Mouse (Mus musculus) limb, embryonic 14.5 days (tissue): ENCODE data around the gene Bmp2k. TPM values are rescaled to one million over a fixed set of nuclear protein-coding genes. Genes with fewer than 3 reads are reported as not detected.

Experiments used
- ATAC-seq: fragments of 200-750 bp; cut with Nextera tagmentation; 2 replicates; pipeline ENCODE4 v1.8.0; 2017; ENCODE audit warnings: low read depth, moderate number of reproducible peaks, moderate TSS enrichment; ENCODE audit not compliant: low FRiP score
- DNase-seq: peaks from one replicate; pipeline ENCODE4 v3.0.0-alpha.2; 2015; ENCODE audit warnings: low spot score
- H3K27ac ChIP-seq: fragments of 300-500 bp; sonication (generic); replicated peaks from 2 replicates; pipeline ENCODE4 v1.5.1; 2014; ENCODE audit warnings: low read depth, mild to moderate bottlenecking, low read length, moderate library complexity, mixed read lengths
- H3K27me3 ChIP-seq: fragments of 300-500 bp; sonication (generic); 2 replicates; pipeline ENCODE4 v1.6.1; 2014; ENCODE audit warnings: low read length, mixed read lengths; ENCODE audit not compliant: control insufficient read depth, insufficient read depth
- H3K36me3 ChIP-seq: fragments of 300-500 bp; sonication (generic); 2 replicates; pipeline ENCODE4 v1.6.1; 2014; ENCODE audit warnings: mild to moderate bottlenecking, low read length, moderate library complexity, mixed read lengths; ENCODE audit not compliant: control insufficient read depth, insufficient read depth
- H3K4me1 ChIP-seq: fragments of 300-500 bp; sonication (generic); 2 replicates; pipeline ENCODE4 v1.6.1; 2014; ENCODE audit warnings: antibody characterized with exemption, low read length, mixed read lengths; ENCODE audit not compliant: control insufficient read depth, insufficient read depth
- H3K4me2 ChIP-seq: fragments of 300-500 bp; sonication (generic); replicated peaks from 2 replicates; pipeline ENCODE4 v1.6.1; 2014; ENCODE audit warnings: low read depth, mild to moderate bottlenecking, low read length, moderate library complexity; ENCODE audit not compliant: severe bottlenecking
- H3K4me3 ChIP-seq: fragments of 300-500 bp; sonication (generic); replicated peaks from 2 replicates; pipeline ENCODE4 v1.5.1; 2014; ENCODE audit warnings: low read length
- H3K9ac ChIP-seq: fragments of 300-500 bp; sonication (generic); 2 replicates; pipeline ENCODE4 v1.6.1; 2014; ENCODE audit warnings: mild to moderate bottlenecking, low read depth, low read length, moderate library complexity; ENCODE audit not compliant: severe bottlenecking
- H3K9me3 ChIP-seq: fragments of 300-500 bp; sonication (generic); 2 replicates; pipeline ENCODE4 v1.6.1; 2016; ENCODE audit warnings: low read length; ENCODE audit not compliant: control insufficient read depth
- POLR2A ChIP-seq: fragments of 200-500 bp; IDR thresholded peaks from 2 replicates; pipeline ENCODE4 v1.8.0; 2012; ENCODE audit warnings: inconsistent platforms, mild to moderate bottlenecking, moderate library complexity, borderline replicate concordance; ENCODE audit not compliant: insufficient read depth, insufficient read length; ENCODE audit errors: extremely low read depth
- WGBS: fragments of 180-500 bp; shearing (Covaris S2); extraction: QIAGEN DNeasy Blood & Tissue Kit; methylation state at CpG from one replicate; pipeline ENCODE4 v1.1.7; 2014; 5-methylcytosine and 5-hydroxymethylcytosine counted together
- polyA plus RNA-seq, 2 experiments: library from polyadenylated mRNA; depleted of rRNA in 1 of 2; stranded (reverse) in 1 of 2; unstranded in 1 of 2; fragments of >200 nt; fragmentation: Nextera tagmentation in 1 of 2; extraction: Ambion mirVana in 1 of 2; gene quantifications; 2 replicates each; pipeline versions ENCODE4 v1.2.1 to v1.2.3; 2012 to 2014

Gene Bmp2k
- polyA plus RNA-seq, 2 experiments: 5.1 to 10.1 TPM

GRCm38 (mm10) chr5:97054166-97054565 is 56.7 kb downstream of the Bmp2k start:
- 78% methylated on average over 5 of the region's 5 CpGs for WGBS
- Histone ChIP-seq H3K4me2 (no peak overlapping the region), H3K4me1 (no peaks in the 10 kb centered on the region)

GRCm38 (mm10) chr5:97054801-97055200 is 57.3 kb downstream of the Bmp2k start:
- WGBS: 71% methylated on average over 10 of the region's 10 CpGs
- no peaks in the 10 kb centered on the region for H3K4me1 ChIP-seq
- H3K4me3 ChIP-seq: no peak overlapping the region
- H3K27ac ChIP-seq: no peak overlapping the region
- ATAC-seq (no peak), DNase-seq (no peak)
- H3K9me3 ChIP-seq: no peaks in the 10 kb centered on the region
- H3K9ac ChIP-seq: no peak overlapping the region
- H3K27me3 ChIP-seq: no peaks in the 10 kb centered on the region
- H3K4me2 ChIP-seq: no peak overlapping the region
- no peak for TF ChIP-seq POLR2A
- H3K36me3 ChIP-seq: peaks cover 14% of the 10 kb centered on the region; the same call in 1 of the 2 replicates

More at GRCm38 (mm10) chr5:97054166-97054565, 56.7 kb downstream of the Bmp2k start:
- H3K27ac ChIP-seq: no peak overlapping the region
- no peaks in the 10 kb centered on the region for H3K27me3 ChIP-seq
- H3K4me3 ChIP-seq: no peak overlapping the region
- H3K9me3 ChIP-seq: no peaks in the 10 kb centered on the region
- no peak for ATAC-seq
- TF ChIP-seq POLR2A: no peak
- no peak overlapping the region for H3K9ac ChIP-seq
- no peak for DNase-seq
- peaks cover 14% of the 10 kb centered on the region; the same call in 1 of the 2 replicates for H3K36me3 ChIP-seq

- no peak for TF ChIP-seq POLR2A
- 0 out of 2 replicates have a peak, but pooled peaks have one; percentile 57 for ATAC-seq
- WGBS: 2% methylated on average over 1 of the region's 1 CpGs
- Histone ChIP-seq H3K4me1 (no peaks in the 10 kb centered on the region), H3K9ac (no peak overlapping the region), H3K27me3 (no peaks in the 10 kb centered on the region), H3K36me3 (peaks cover 14% of the 10 kb centered on the region; the same call in 1 of the 2 replicates), H3K27ac (no peak overlapping the region), H3K4me2 (no peak overlapping the region), H3K9me3 (no peaks in the 10 kb centered on the region), H3K4me3 (no peak overlapping the region)
- DNase-seq: peak; percentile 75
These were observed 58.1 kb downstream of the Bmp2k start for GRCm38 (mm10) chr5:97055511-97056068.

GRCm38 (mm10) chr5:97056359-97056758 is 58.9 kb downstream of the Bmp2k start:
- TF ChIP-seq POLR2A: no peak
- Histone ChIP-seq H3K9ac (no peak overlapping the region), H3K4me1 (no peaks in the 10 kb centered on the region), H3K27me3 (no peaks in the 10 kb centered on the region), H3K4me2 (no peak overlapping the region), H3K27ac (no peak overlapping the region), H3K36me3 (peaks cover 14% of the 10 kb centered on the region; the same call in 1 of the 2 replicates), H3K4me3 (no peak overlapping the region), H3K9me3 (no peaks in the 10 kb centered on the region)
- DNase-seq (no peak), ATAC-seq (no peak)
- WGBS: 64% methylated on average over 3 of the region's 3 CpGs

- Histone ChIP-seq H3K9me3 (no peaks in the 10 kb centered on the region), H3K27me3 (no peaks in the 10 kb centered on the region), H3K4me2 (no peak overlapping the region), H3K4me3 (no peak overlapping the region), H3K4me1 (no peaks in the 10 kb centered on the region), H3K27ac (no peak overlapping the region), H3K36me3 (peaks cover 14% of the 10 kb centered on the region; the same call in 1 of the 2 replicates), H3K9ac (no peak overlapping the region)
- DNase-seq: no peak
- 34% methylated on average over 12 of the region's 12 CpGs for WGBS
- no peak for ATAC-seq
- no peak for TF ChIP-seq POLR2A
These were observed 59.4 kb downstream of the Bmp2k start for GRCm38 (mm10) chr5:97056791-97057450.
